Mouse (Mus musculus): ENCODE data around the gene Olfr1351.
"Not testable (repeated sequence)": the region's sequence is repeated elsewhere in the genome, so short reads cannot be mapped to it uniquely, and the experiment has no call there.

DNA sequence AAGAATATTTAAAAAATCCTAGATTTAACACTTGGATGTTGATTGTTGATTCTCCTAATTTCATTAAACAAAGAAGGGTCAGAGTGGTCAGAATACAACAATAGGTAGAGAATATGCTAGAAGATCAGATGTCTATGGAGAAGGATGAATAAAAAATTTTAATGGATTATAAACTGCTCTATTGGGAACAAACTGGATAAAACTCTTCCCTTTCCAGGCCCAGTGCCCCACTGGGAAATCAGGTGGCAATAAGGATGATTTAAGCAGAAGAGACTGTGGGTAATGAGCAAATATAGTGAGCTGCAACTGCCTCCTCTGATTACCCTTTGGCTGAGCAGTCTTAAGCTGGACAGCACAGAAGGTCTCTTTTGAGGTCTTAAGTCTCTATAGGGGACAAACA, 49.3 kb upstream of the Olfr1351 start, which contains the start of gene Olfr1353:
- TF ChIP-seq CTCF (IDR thresholded peaks at IDR 0.05; ENCODE audit: extremely low read depth, insufficient read depth, insufficient read length, insufficient replicate concordance); POLR2A (IDR thresholded peaks at IDR 0.05; ENCODE audit: low read depth, low read length): not testable (repeated sequence)
